Mouse (Mus musculus) intestine, embryonic 14.5 days (tissue): ENCODE results near the gene Unc93b1. TPM values are rescaled to one million over a fixed set of nuclear protein-coding genes. Genes with fewer than 3 reads are reported as not detected.

Experiments used
- ATAC-seq: fragments of 200-750 bp; cut with Nextera tagmentation; replicated peaks from 2 replicates; pipeline ENCODE4 v1.8.0; 2017; ENCODE audit warnings: low read depth, moderate number of reproducible peaks, moderate TSS enrichment, moderate library complexity; ENCODE audit not compliant: low FRiP score, low TSS enrichment
- DNase-seq: peaks from one replicate; pipeline ENCODE4 v3.0.0-alpha.2; 2018; ENCODE audit warnings: low spot score
- H3K27ac ChIP-seq: fragments of 300-500 bp; sonication (generic); 2 replicates; pipeline ENCODE4 v1.5.1; 2014; ENCODE audit warnings: low read depth, mild to moderate bottlenecking, control low read depth
- H3K27me3 ChIP-seq: fragments of 300-500 bp; sonication (generic); replicated peaks from 2 replicates; pipeline ENCODE4 v1.6.1; 2014; ENCODE audit warnings: low read length, control low read depth; ENCODE audit not compliant: control insufficient read depth, insufficient read depth
- H3K36me3 ChIP-seq: fragments of 300-500 bp; sonication (generic); 2 replicates; pipeline ENCODE4 v1.6.1; 2014; ENCODE audit warnings: low read length, control low read depth; ENCODE audit not compliant: control insufficient read depth, insufficient read depth
- H3K4me1 ChIP-seq: fragments of 300-500 bp; sonication (generic); replicated peaks from 2 replicates; pipeline ENCODE4 v1.6.1; 2014; ENCODE audit warnings: low read length, control low read depth, mixed read lengths; ENCODE audit not compliant: control insufficient read depth, insufficient read depth
- H3K4me2 ChIP-seq: fragments of 300-500 bp; sonication (generic); 2 replicates; pipeline ENCODE4 v1.6.1; 2014; ENCODE audit warnings: low read length
- H3K4me3 ChIP-seq: fragments of 300-500 bp; sonication (generic); 2 replicates; pipeline ENCODE4 v1.5.1; 2014; ENCODE audit warnings: low read depth, low read length, control low read depth, mixed read lengths
- H3K9ac ChIP-seq: fragments of 300-500 bp; sonication (generic); 2 replicates; pipeline ENCODE4 v1.6.1; 2014; ENCODE audit warnings: mild to moderate bottlenecking, low read length
- H3K9me3 ChIP-seq: fragments of 300-500 bp; sonication (generic); 2 replicates; pipeline ENCODE4 v1.6.1; 2016; ENCODE audit warnings: low read length, control low read depth; ENCODE audit not compliant: control insufficient read depth
- WGBS: fragments of 180-500 bp; shearing (Covaris S2); extraction: QIAGEN DNeasy Blood & Tissue Kit; methylation state at CpG from one replicate; pipeline ENCODE4 v1.1.7; 2014; 5-methylcytosine and 5-hydroxymethylcytosine counted together
- polyA plus RNA-seq: library from polyadenylated mRNA; unstranded; fragments of >200 nt; fragmentation: Nextera tagmentation; extraction: Ambion mirVana; gene quantifications from 2 replicates; pipeline ENCODE4 v1.2.1, GENCODE M21; 2014

Gene Unc93b1
- polyA plus RNA-seq, 1 experiment from 2014 or later, result 14.4 TPM

GRCm38 (mm10) chr19:3907876-3908660, 26.9 kb upstream of the Unc93b1 start:
- H3K4me1 ChIP-seq, result peaks cover 28% of the 10 kb centered on the region
- no peak for DNase-seq
- no peaks in the 10 kb centered on the region for H3K27me3 ChIP-seq
- no peaks in the 10 kb centered on the region for H3K9me3 ChIP-seq
- H3K36me3 ChIP-seq, result peaks cover 41% of the 10 kb centered on the region
- no peak overlapping the region for H3K9ac ChIP-seq
- peak overlapping the region; percentile 84 for H3K4me2 ChIP-seq
- no peak overlapping the region for H3K4me3 ChIP-seq
- WGBS, result 83% methylated on average over 8 of the region's 8 CpGs
- ATAC-seq, result no peak
- H3K27ac ChIP-seq, result no peak overlapping the region

- Histone ChIP-seq H3K9me3 (no peaks in the 10 kb centered on the region), H3K27ac (no peak overlapping the region), H3K9ac (no peak overlapping the region), H3K36me3 (peaks cover 33% of the 10 kb centered on the region), H3K27me3 (no peaks in the 10 kb centered on the region), H3K4me2 (no peak overlapping the region), H3K4me1 (peaks cover 32% of the 10 kb centered on the region), H3K4me3 (no peak overlapping the region)
- ATAC-seq (no peak), DNase-seq (no peak)
- WGBS, result 83% methylated on average over 5 of the region's 5 CpGs
Measured at GRCm38 (mm10) chr19:3910206-3910605, 24.8 kb upstream of the Unc93b1 start.

- peak; percentile 92 for DNase-seq
- peak within 1 kb of the TSS; percentile 63 for H3K4me3 ChIP-seq
- peaks cover 33% of the 10 kb centered on the region for H3K36me3 ChIP-seq
- peak; percentile 98 for ATAC-seq
- no peaks in the 10 kb centered on the region for H3K9me3 ChIP-seq
- peak within 1 kb of the TSS; percentile 53 for H3K9ac ChIP-seq
- peak within 1 kb of the TSS; percentile 77 for H3K4me2 ChIP-seq
- peak within 1 kb of the TSS; percentile 72; the same call in 1 of the 2 replicates for H3K27ac ChIP-seq
- WGBS, result under 1% methylated on average over 43 of the region's 43 CpGs
- H3K4me1 ChIP-seq, result peaks cover 15% of the 10 kb centered on the region
- H3K27me3 ChIP-seq, result no peaks in the 10 kb centered on the region
Measured at GRCm38 (mm10) chr19:3912337-3913204, 22.4 kb upstream of the Unc93b1 start, which contains the start of gene Ndufs8. Gene Ndufs8 (minus strand): TSS chr19:3912774.

GRCm38 (mm10) chr19:3913692-3914091, 21.3 kb upstream of the Unc93b1 start:
- ATAC-seq, result no peak
- peak overlapping the region; percentile 53; the same call in 1 of the 2 replicates for H3K9ac ChIP-seq
- H3K4me1 ChIP-seq, result peaks cover 12% of the 10 kb centered on the region
- H3K27ac ChIP-seq, result peak overlapping the region; percentile 72; the same call in 1 of the 2 replicates
- no peaks in the 10 kb centered on the region for H3K9me3 ChIP-seq
- H3K27me3 ChIP-seq, result no peaks in the 10 kb centered on the region
- peaks cover 23% of the 10 kb centered on the region for H3K36me3 ChIP-seq
- 87% methylated on average over 8 of the region's 8 CpGs for WGBS
- DNase-seq, result no peak
- H3K4me2 ChIP-seq, result peak overlapping the region; percentile 77
- peak overlapping the region; percentile 63 for H3K4me3 ChIP-seq

GRCm38 (mm10) chr19:3914535-3914934, 20.5 kb upstream of the Unc93b1 start:
- Histone ChIP-seq H3K36me3 (peaks cover 15% of the 10 kb centered on the region), H3K4me3 (no peak overlapping the region), H3K9me3 (no peaks in the 10 kb centered on the region), H3K4me2 (no peak overlapping the region), H3K27me3 (no peaks in the 10 kb centered on the region), H3K9ac (no peak overlapping the region), H3K27ac (no peak overlapping the region), H3K4me1 (peaks cover 12% of the 10 kb centered on the region)
- ATAC-seq, result no peak
- no peak for DNase-seq
- WGBS, result 91% methylated on average over 5 of the region's 5 CpGs

- H3K4me3 ChIP-seq, result no peak overlapping the region
- no peaks in the 10 kb centered on the region for H3K9me3 ChIP-seq
- ATAC-seq (no peak), DNase-seq (no peak)
- no peak overlapping the region for H3K27ac ChIP-seq
- H3K4me2 ChIP-seq, result no peak overlapping the region
- H3K4me1 ChIP-seq, result peaks cover 9% of the 10 kb centered on the region
- no peaks in the 10 kb centered on the region for H3K36me3 ChIP-seq
- no peak overlapping the region for H3K9ac ChIP-seq
- WGBS, result 75% methylated on average over 11 of the region's 11 CpGs
- H3K27me3 ChIP-seq, result no peaks in the 10 kb centered on the region
Measured at GRCm38 (mm10) chr19:3916727-3917126, 18.3 kb upstream of the Unc93b1 start.

GRCm38 (mm10) chr19:3919928-3920327, 15.1 kb upstream of the Unc93b1 start:
- ATAC-seq (no peak), DNase-seq (no peak)
- no peak overlapping the region for H3K4me3 ChIP-seq
- no peak overlapping the region for H3K27ac ChIP-seq
- H3K4me1 ChIP-seq, result no peaks in the 10 kb centered on the region; the same call in 1 of the 2 replicates
- no peaks in the 10 kb centered on the region for H3K9me3 ChIP-seq
- H3K9ac ChIP-seq, result no peak overlapping the region
- H3K27me3 ChIP-seq, result no peaks in the 10 kb centered on the region
- no peaks in the 10 kb centered on the region for H3K36me3 ChIP-seq
- no peak overlapping the region for H3K4me2 ChIP-seq

- DNase-seq (no peak), ATAC-seq (no peak)
- Histone ChIP-seq H3K27ac (no peak overlapping the region), H3K4me2 (no peak overlapping the region), H3K9ac (no peak overlapping the region), H3K27me3 (no peaks in the 10 kb centered on the region), H3K4me1 (no peaks in the 10 kb centered on the region; the same call in 1 of the 2 replicates), H3K4me3 (no peak overlapping the region), H3K9me3 (no peaks in the 10 kb centered on the region), H3K36me3 (no peaks in the 10 kb centered on the region)
- 53% methylated on average over 10 of the region's 10 CpGs for WGBS
Measured at GRCm38 (mm10) chr19:3922661-3923371, 12.2 kb upstream of the Unc93b1 start.
